Mouse (Mus musculus) heart, postnatal 0 days (tissue): ENCODE measurements around the gene Rere. TPM values are rescaled to one million over a fixed set of nuclear protein-coding genes. Genes with fewer than 3 reads are reported as not detected.

Experiments
- ATAC-seq: fragments of 200-750 bp; cut with Nextera tagmentation; 2 replicates; pipeline ENCODE4 v1.8.0; 2017; ENCODE audit warnings: low read depth, moderate number of reproducible peaks, moderate library complexity; ENCODE audit not compliant: insufficient read depth
- DNase-seq: peaks from one replicate; pipeline ENCODE4 v3.0.0-alpha.2; 2016; ENCODE audit warnings: low spot score
- H3K27ac ChIP-seq: fragments of 300-500 bp; sonication (generic); 2 replicates; pipeline ENCODE4 v1.5.1; 2014; ENCODE audit warnings: low read depth, mild to moderate bottlenecking
- H3K27me3 ChIP-seq: fragments of 300-500 bp; sonication (generic); 2 replicates; pipeline ENCODE4 v1.6.1; 2014; ENCODE audit warnings: low read length, mixed read lengths; ENCODE audit not compliant: control insufficient read depth, insufficient read depth
- H3K36me3 ChIP-seq: fragments of 300-500 bp; sonication (generic); replicated peaks from 2 replicates; pipeline ENCODE4 v1.6.1; 2014; ENCODE audit warnings: low read length, mixed read lengths; ENCODE audit not compliant: control insufficient read depth, insufficient read depth
- H3K4me1 ChIP-seq: fragments of 300-500 bp; sonication (generic); 2 replicates; pipeline ENCODE4 v1.6.1; 2014; ENCODE audit warnings: antibody characterized with exemption; ENCODE audit not compliant: control insufficient read depth, insufficient read depth
- H3K4me2 ChIP-seq: fragments of 300-500 bp; sonication (generic); 2 replicates; pipeline ENCODE4 v1.6.1; 2014; ENCODE audit warnings: low read depth, mild to moderate bottlenecking, low read length, moderate library complexity
- H3K4me3 ChIP-seq: fragments of 300-500 bp; sonication (generic); 2 replicates; pipeline ENCODE4 v1.5.1; 2014; ENCODE audit warnings: low read depth, low read length
- H3K9ac ChIP-seq: fragments of 300-500 bp; sonication (generic); replicated peaks from 2 replicates; pipeline ENCODE4 v1.6.1; 2014; ENCODE audit warnings: low read depth, low read length, mixed read lengths
- H3K9me3 ChIP-seq: fragments of 300-500 bp; sonication (generic); replicated peaks from 2 replicates; pipeline ENCODE4 v1.6.1; 2016; ENCODE audit warnings: low read length; ENCODE audit not compliant: control insufficient read depth
- CTCF ChIP-seq: IDR thresholded peaks from 2 replicates; pipeline ENCODE4 v1.5.1; 2016; ENCODE audit warnings: antibody characterized with exemption, control low read depth, low read depth
- EP300 ChIP-seq: IDR thresholded peaks from 2 replicates; pipeline ENCODE4 v1.6.1; 2016; ENCODE audit warnings: antibody characterized with exemption, low read depth
- WGBS: fragments of 180-500 bp; shearing (Covaris S2); extraction: QIAGEN DNeasy Blood & Tissue Kit; methylation state at CpG from one replicate; pipeline ENCODE4 v1.1.7; 2014; 5-methylcytosine and 5-hydroxymethylcytosine counted together
- polyA plus RNA-seq: library from polyadenylated mRNA; unstranded; fragments of >200 nt; fragmentation: Nextera tagmentation; extraction: Ambion mirVana; gene quantifications from 2 replicates; pipeline ENCODE4 v1.2.1, GENCODE M21; 2015
- total RNA-seq: library from RNA; depleted of rRNA; stranded (reverse); fragments of >200 nt; gene quantifications from 2 replicates; pipeline ENCODE4 v1.2.3, GENCODE M21; 2014; ENCODE audit warnings: low replicate concordance

Rere gene
- total and polyA plus RNA-seq, 2 experiments from 2014 or later, result 14.6 to 17.9 TPM

DNA sequence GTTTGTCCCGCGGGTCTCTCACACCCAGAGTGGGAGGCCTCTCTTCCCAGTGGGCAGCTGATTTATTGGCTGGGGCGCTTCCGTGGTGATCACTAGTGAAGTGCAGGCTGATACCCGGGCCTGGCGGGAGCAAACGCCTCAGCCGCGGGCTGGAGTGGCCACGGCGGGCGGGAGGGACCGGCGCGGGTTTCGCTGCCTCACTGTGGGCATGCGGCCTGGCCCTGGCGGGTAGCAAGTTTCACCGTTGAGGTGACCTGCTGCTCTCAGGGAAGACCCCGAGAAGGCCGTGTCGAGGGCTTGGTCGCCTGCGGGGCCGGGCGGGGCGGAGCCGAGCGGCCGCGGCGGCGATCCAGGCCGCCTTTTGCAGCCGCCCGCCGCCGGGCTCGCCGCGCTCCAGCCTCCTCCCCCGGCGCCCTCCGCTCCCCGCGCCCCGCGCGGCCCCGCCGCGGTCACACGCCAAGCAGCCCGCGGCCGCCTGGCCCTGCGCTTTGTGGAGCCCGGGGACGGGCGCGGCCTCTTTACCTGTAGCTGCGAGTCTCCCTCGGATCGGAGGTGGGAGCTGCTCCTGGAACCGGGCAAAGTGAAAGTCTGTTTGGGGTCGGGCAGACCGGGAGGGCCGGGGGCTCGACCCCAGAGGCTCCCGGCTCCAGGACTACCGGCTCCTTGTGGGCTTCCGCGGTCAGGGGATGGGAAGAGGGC lies 287.8 kb downstream of the Rere start:
- peak; percentile 69 for DNase-seq
- peak overlapping the region; percentile 92 for H3K9ac ChIP-seq
- H3K4me1 ChIP-seq, result peaks cover 18% of the 10 kb centered on the region
- peak overlapping the region; percentile 80 for H3K4me2 ChIP-seq
- ATAC-seq, result peak; percentile 90
- WGBS, result under 1% methylated on average over 60 of the region's 73 CpGs
- H3K36me3 ChIP-seq, result peaks cover 5% of the 10 kb centered on the region; the same call in 1 of the 2 replicates
- peak overlapping the region; percentile 86 for H3K4me3 ChIP-seq
- TF ChIP-seq EP300 (no peak), CTCF (no peak)
- peak overlapping the region; percentile 90 for H3K27ac ChIP-seq
- H3K9me3 ChIP-seq, result no peaks in the 10 kb centered on the region
- H3K27me3 ChIP-seq, result no peaks in the 10 kb centered on the region

DNA sequence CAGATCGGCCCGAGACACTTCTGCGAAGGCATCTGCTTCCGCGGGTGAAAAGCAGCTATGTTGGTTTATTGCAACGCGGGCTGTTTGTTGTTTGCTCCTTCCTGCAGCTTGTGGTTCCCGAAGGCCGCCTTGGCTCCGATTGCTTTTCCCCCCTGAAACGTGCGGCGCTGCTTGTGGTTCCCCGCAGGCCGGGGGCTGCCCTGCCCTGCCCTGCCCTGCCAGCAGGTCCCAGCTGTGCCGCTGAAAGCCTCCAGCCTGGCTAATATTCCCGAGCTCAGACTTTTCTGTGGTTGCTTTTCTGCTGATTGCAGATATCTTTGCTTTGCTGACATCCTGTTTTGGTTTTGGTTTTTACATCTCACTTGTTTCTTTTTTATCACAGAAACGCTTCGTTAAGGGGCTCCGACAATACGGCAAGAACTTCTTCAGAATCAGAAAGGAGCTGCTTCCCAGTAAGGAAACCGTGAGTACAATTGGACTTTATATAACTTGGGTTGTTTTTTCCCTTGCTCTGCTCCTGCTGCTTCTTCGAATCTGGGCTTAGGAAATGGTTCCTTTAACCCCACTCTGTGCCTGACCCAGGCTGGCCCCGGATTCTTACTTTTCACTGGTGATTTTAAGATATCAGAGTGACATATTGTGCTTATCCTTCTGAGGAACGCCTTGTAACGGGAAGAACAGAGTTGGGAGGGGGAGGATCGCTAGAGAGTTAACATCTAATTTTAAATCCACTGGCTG lies 288.6 kb downstream of the Rere start:
- TF ChIP-seq CTCF (no peak), EP300 (no peak)
- H3K27me3 ChIP-seq, result no peaks in the 10 kb centered on the region

DNA sequence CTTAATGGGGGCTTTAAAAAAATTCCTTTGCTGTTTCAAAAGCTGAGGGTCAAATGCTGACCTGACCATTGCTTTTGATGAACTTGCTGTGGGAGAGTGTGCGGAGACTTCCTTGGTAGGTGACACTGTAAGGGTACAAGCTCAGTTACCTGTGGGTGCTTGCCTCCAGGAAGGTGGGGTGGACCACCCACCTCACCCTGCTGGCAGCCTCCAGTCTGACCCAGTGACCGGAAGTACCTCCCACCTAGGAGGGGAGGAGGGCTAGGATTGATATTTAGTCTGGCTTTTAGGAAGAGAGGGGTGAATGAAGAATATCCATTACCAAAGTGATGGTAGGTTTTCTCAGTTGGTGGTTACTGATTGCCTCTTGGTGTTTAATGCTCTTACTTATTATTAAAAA lies 289.3 kb downstream of the Rere start:
- DNase-seq, result no peak
- Histone ChIP-seq H3K27ac (peak overlapping the region; percentile 90; the same call in 1 of the 2 replicates), H3K27me3 (no peaks in the 10 kb centered on the region), H3K36me3 (peaks cover 15% of the 10 kb centered on the region; the same call in 1 of the 2 replicates), H3K4me2 (peak overlapping the region; percentile 80), H3K9ac (peak overlapping the region; percentile 92), H3K4me1 (peaks cover 30% of the 10 kb centered on the region), H3K4me3 (peak overlapping the region; percentile 86), H3K9me3 (no peaks in the 10 kb centered on the region)
- TF ChIP-seq EP300, result no peak
- no peak for TF ChIP-seq CTCF
- no peak for ATAC-seq
- WGBS, result 53% methylated on average over 2 of the region's 2 CpGs

More for the DNA sequence above, 288.6 kb downstream of the Rere start:
- H3K4me1 ChIP-seq, result peaks cover 22% of the 10 kb centered on the region
- H3K9ac ChIP-seq, result peak overlapping the region; percentile 92
- peak; percentile 49 for ATAC-seq
- 1% methylated on average over 27 of the region's 27 CpGs for WGBS
- peak overlapping the region; percentile 80 for H3K4me2 ChIP-seq
- H3K9me3 ChIP-seq, result no peaks in the 10 kb centered on the region
- DNase-seq, result peak; percentile 42
- peak overlapping the region; percentile 86 for H3K4me3 ChIP-seq
- peaks cover 10% of the 10 kb centered on the region; the same call in 1 of the 2 replicates for H3K36me3 ChIP-seq
- H3K27ac ChIP-seq, result peak overlapping the region; percentile 90

DNA sequence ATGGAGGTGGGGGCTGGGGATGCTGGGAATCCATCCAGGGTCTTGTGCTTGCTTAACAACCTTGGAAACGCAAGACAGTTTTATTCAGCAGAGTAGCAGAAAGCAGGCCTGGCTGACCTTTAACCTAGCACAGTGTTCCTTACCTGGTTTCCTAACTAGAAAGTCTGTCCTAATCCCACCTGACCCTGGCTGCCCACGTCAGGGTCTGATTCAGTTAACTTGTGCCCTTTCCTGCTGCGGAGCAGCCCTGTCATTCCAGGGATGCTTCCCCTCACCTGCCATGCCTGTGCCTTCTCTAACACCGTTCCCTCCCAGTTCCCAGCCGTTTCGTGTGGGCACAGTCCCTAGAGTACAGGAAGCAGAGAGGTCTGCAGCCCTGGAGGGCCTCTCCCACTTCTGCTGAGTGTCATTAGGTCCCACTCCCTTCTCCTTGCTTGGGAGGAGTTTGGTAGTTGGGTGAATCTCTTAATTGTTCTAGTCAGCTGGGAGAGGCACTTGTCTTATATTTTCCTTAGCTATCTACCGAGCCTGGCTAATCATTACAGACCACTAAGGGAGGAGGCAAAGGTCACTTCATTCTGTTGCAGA lies 290.8 kb downstream of the Rere start:
- no peaks in the 10 kb centered on the region for H3K9me3 ChIP-seq
- peaks cover 33% of the 10 kb centered on the region for H3K4me1 ChIP-seq
- DNase-seq (no peak), ATAC-seq (no peak)
- no peak overlapping the region for H3K4me2 ChIP-seq
- H3K27ac ChIP-seq, result no peak overlapping the region
- 45% methylated on average over 7 of the region's 7 CpGs for whole genome bisulfite sequencing
- no peaks in the 10 kb centered on the region for H3K27me3 ChIP-seq
- no peak overlapping the region for H3K9ac ChIP-seq
- no peak overlapping the region for H3K4me3 ChIP-seq
- H3K36me3 ChIP-seq, result peaks cover 15% of the 10 kb centered on the region; the same call in 1 of the 2 replicates
- TF ChIP-seq EP300 (no peak), CTCF (no peak)

DNA sequence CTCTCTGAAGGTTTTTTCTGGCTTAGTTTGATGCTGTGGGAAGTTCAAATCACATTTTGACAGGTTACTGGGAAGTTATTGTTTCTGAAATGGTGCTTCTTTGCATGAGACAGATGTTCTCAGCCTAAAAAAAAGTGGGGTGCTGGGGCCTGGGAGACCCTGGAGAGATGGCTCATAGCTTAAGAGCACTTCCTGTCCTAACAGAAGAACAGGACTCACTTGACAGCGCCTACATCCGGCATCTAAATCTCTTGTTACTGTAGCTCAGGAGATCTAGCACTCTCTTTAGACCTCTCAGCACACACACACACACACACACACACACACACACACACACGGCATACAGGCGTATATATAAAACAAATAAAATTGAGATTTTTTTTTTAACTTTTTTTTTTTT lies 291.5 kb downstream of the Rere start:
- Histone ChIP-seq H3K4me1 (peaks cover 33% of the 10 kb centered on the region), H3K27me3 (no peaks in the 10 kb centered on the region), H3K4me2 (no peak overlapping the region), H3K36me3 (peaks cover 15% of the 10 kb centered on the region; the same call in 1 of the 2 replicates), H3K9me3 (no peaks in the 10 kb centered on the region), H3K9ac (no peak overlapping the region), H3K4me3 (no peak overlapping the region), H3K27ac (no peak overlapping the region)
- ATAC-seq (no peak), DNase-seq (no peak)
- TF ChIP-seq EP300 (no peak), CTCF (no peak)
- 75% methylated on average over 4 of the region's 4 CpGs for WGBS
